Mouse (Mus musculus) 3134 (cell line): Measurements from ENCODE around the gene Mfn2.

Experiments used
- DNase-seq: peaks from one replicate; pipeline ENCODE4 v3.0.0-alpha.2; 2011; ENCODE audit warnings: low spot score; ENCODE audit not compliant: insufficient read length; ENCODE audit errors: extremely low read depth

Mfn2 gene

GRCm38 (mm10) chr4:147904313-147905089, at the start of gene Mfn2:
Gene Mfn2 (minus strand): TSS chr4:147904704.
- DNase-seq: peak; percentile 88

DNA sequence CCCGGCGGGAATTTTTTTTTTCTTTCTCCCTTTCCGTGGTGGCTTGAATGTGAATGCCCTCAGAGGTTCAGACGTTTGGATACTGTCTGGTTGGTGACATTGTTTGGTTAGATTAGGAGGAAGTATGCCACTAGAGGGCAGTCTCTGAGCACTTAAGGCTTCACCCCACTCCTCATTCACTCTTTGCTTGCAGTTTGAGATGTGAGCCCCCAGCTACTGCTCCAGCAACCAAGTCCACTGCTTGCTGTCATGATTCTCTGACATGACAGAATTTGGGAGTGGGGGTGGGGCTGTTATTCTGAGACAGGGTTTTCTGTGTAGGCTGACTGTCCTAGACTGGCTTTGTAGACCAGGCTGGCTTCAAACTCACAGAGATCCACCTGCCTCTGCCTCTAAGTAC, 49.1 kb upstream of the Mfn2 start:
- no peak for DNase-seq

- no peak for DNase-seq
Observed at GRCm38 (mm10) chr4:147947511-147947910, 43.0 kb upstream of the Mfn2 start.

DNA sequence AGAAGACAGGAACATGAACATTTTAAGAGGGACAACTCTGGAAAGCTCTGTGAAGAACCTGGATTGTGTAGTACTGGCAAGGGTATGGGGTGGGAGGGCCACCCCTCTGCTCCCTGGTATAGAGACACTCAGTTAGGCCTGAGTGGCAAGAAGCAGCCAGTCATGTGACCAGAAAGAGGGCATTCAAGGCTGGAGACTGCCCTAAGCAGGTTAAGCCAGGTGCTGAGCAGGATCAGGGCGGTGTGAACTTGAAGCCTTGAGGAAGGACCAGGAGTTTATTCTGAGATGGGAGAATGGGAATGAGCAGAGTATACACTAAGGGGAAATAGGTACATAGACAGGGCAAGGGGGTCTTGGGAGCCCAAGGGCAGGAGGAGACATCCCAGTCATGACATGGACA, 38.5 kb upstream of the Mfn2 start:
- no peak for DNase-seq

- peak; percentile 34 for DNase-seq
Observed at GRCm38 (mm10) chr4:147941045-147942020, 36.8 kb upstream of the Mfn2 start.

- peak; percentile 81 for DNase-seq
Observed at GRCm38 (mm10) chr4:147940576-147941044, 36.1 kb upstream of the Mfn2 start, which contains the start of gene 2510039O18Rik. Gene 2510039O18Rik (plus strand): TSS chr4:147940895.

- DNase-seq: no peak
Observed at GRCm38 (mm10) chr4:147940111-147940510, 35.6 kb upstream of the Mfn2 start.

- no peak for DNase-seq
Observed at GRCm38 (mm10) chr4:147938148-147939096, 33.9 kb upstream of the Mfn2 start.

DNA sequence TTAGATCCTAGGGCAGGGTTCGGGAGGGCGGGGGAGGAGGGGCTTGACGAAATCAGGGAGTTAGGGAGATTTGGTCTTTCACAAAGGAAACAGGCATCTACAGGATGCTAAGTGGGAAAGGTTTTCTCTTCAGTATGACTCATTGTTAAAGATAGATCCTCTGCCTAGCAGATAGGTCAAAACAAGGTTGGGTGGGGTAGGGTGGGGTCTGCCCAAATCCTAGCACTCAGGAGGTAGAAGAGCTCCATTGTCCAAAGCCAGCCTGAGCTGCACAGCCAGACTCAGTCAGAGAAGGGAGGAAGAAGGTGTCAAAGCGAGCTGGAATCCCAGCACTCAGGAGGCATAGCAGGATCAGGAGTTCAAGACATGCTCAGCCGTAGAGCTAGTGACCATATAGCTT, 33.0 kb upstream of the Mfn2 start:
- DNase-seq: no peak

DNA sequence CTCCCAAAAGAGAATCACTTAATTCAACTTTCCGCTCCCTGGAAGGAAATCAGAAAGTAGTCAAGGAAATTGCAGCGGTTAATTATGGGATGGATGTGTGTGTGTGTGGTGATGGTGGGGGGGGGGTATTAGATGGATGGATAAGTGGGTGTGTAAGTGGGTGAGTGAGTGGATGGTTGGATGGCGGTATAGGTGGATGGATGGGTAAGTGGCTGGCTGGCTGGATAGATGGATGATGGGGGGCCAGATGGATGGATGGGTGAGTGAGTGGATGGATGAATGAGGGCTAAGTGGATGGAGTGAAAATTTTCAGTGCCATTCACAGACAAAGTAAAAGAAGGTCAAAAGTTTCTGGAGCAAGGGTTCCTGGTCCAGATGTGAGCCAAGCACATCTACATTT, 32.5 kb upstream of the Mfn2 start:
- DNase-seq: no peak

DNA sequence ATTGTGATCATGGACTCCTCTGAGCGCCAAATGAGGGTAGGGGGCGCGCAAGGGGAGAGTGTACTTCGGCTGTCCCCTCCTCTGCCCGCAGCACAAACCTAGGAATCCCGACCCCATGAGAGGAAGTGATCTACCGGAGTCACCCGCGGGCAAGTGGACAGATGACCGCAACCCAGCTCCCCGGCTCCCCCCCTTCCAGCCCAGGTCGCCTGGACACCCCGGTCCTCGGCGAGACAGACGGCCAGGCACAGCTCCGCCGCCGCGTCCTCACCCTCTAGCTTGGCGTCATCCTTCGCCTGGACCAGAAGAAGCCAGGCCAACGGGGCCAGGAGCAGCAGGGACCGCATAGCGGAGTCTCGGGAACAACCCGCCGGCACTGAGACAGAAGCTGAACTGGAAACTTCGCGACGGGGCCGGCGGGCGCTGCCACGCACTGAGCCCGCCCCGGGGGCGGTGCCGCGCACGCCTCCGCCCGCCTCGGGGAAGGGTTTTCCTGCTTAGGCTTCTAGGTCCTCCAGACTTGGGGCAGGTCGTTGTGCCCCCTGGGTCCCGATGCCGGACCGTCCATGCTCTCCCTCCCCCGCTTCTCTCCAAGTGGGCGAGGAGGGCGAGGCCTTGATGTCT, 31.9 kb upstream of the Mfn2 start, which contains the start of gene Plod1:
Gene Plod1 (minus strand): TSS at position 437 of the 624 bp plus-strand sequence.
- DNase-seq: peak; percentile 93

DNA sequence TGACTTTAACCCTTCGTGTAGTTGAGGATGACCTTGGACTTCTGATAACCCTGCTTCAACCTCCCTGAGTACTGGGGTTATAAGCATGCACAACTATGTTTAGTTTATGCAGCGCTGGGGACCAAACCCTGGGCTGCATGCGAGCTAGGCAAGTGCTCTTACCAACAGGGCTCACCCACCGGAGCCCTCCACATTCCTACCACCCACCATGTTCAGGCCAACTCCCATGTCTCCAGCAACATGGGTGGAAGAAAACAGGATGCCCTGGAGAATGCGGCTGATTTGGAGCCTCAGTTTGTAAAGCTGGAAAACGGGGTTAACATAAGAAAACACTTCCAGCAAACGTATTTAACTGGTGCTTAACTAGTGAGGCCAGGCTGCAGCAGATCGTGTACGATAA, 31.4 kb upstream of the Mfn2 start:
- DNase-seq: no peak

DNA sequence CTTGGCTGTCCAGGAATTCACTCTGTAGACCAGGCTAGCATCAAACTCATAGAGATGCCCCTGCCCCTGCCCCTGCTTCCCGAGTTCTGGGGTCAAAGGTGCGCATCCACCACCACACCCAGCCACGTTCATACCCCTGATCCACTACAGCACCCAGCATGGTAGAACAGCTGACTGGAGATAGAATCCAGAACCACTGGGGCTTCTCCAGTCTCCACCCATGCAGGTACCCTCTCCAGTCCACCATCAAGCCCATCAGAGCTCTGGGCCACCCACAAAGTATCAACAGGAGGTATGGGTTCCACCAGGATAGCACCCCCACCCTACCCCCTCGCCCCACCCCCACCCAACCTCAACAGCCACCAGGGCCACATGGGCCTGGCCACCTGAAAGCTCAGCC, 30.1 kb upstream of the Mfn2 start:
- DNase-seq: no peak

DNA sequence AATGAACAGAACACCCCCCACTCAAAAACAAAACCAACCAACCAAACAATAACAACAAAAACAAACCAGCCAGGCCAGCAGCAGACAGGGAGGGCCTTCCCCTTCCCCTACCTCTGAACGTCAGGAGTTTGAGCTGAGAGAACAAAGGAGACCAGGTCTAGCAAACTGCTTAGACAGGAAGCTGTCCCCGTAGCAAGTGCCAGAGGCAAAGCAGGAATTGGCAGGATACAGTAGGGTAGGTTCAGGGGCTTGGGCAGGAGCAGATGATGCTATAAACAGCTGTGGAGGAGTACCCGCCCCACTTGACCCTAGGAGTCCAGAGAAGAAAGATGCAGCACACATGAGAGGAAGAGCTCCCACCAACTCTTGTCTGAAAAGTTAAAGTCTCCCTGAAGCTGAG, 29.6 kb upstream of the Mfn2 start:
- no peak for DNase-seq

DNA sequence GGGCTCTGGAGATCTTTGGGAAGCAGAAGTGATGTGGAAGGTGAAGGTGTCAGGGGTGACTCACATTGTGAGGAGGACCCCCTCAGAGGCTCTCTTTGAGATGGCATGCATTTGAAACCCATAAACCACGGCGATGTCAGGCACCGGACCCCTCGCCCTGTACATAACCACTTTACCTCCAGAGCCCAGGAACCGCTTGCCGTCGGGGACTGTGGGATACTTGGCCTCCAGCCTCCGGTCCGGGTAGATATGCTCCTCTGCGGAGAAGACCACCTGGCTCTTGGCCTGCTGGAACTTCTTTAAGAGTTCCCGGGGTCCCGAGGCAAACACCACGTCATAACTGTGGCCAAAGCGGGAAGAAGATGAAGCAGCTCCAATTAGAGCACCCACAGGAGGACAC, 26.4 kb upstream of the Mfn2 start:
- no peak for DNase-seq

DNA sequence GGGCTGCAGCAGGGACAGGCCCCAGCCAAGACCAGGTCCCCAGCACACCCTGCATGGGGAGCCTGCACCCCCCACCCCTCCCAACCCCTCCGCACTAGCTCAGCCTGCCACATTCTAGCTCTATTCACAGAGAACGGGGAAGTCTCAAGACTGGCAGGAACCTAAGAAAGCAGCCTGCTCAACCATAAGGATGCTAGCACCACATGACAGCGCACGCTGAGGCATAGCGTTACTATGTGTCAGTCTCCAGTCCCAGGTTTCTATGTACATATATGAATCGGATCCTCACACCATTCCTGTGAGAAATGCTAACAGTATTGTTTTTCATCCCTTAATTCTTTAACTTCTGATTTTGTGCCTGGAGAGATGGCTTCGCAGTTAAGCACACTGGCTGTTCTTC, 24.0 kb upstream of the Mfn2 start:
- no peak for DNase-seq

DNA sequence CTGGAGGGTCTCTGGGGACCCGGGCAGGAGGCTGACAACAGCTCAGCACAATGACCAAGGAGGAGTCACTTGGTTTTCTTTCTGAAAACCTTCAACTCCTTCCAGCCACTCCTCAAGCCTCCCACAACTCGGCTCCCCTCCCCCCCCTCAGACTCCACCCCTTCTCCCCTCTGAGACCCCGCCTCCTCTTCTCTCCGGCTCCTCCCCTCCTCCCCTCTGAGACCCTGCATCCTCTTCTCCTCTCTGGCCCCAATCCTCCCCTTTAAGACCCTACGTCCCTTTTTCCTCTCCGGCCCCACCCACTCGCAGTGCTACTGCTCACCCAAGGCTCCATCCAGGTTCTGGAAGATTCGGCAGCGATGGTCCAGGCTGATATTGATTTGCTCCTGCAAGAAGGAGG, 23.6 kb upstream of the Mfn2 start:
- DNase-seq: no peak

GRCm38 (mm10) chr4:147927705-147928104, 23.2 kb upstream of the Mfn2 start:
- peak; percentile 48 for DNase-seq

GRCm38 (mm10) chr4:147922341-147922740, 17.8 kb upstream of the Mfn2 start:
- no peak for DNase-seq

GRCm38 (mm10) chr4:147920973-147921372, 16.5 kb upstream of the Mfn2 start:
- DNase-seq: no peak
